Mouse (Mus musculus): ENCODE data around the gene Zmat5. TPM values are rescaled to one million over a fixed set of nuclear protein-coding genes. Genes with fewer than 3 reads are reported as not detected.
"Not testable (repeated sequence)": the region's sequence is repeated elsewhere in the genome, so short reads cannot be mapped to it uniquely, and the experiment has no call there.

Zmat5 gene
- total RNA-seq, 2 experiments from 2014 or later, result 2.7 to 15.0 TPM

DNA sequence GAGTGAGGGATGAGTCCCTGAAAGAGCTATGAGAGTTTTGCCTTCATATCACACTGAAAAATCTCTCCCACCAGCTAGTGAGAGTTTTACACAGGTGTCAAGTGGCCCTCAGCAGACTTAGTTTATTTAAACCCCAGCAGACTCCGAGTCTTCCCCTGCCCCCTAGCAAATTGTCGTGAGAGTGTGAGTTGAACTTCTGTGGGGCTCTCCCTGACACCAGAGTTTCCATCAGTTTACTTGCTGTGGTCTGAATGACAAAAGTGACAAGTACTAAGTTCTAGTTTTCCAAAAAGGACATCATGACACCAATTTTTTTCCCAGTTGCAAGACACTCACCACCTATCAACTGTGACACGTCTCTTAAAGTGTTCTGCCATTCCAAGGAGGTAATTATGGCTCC lies 16.6 kb upstream of the Zmat5 start:
- no peak for ATAC-seq (replicated peaks; ENCODE audit: low FRiP score, poor library complexity, severe bottlenecking)

DNA sequence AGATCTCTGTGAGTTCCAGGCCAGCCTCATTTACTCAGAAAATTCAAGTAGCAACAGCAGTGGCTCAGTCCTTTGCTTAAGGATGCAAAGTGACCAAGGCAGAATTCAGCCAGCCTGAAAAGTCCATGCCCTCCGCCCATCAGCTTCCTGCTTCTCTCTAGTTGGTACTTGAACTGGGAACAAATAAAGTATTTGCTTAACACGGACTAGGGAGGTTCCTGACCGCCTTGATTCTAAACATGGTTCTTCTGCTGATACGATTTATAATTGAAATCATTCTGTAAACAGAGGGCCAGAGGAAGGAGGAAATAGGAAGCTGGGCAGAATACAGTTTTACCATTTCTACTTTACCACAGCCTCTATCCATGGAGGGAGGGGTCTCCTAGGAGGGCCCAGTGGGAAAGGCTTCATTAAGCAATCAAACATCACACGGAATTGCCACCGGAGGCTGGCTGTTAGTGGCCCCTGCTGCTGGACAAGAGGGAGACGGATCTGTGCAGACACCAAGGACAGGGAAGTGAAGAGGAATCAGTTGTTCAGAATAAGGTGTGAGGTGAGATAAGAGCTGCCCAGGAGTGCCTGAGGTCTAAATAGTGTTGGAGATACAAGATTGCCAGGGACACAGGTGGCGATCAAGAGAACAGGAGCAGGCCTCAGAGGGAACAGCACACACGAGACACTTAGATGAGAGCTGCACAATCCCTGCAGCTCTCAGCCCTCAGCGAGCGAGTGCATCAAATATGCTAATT lies 15.7 kb upstream of the Zmat5 start:
- no peak for ATAC-seq (replicated peaks; ENCODE audit: low FRiP score, poor library complexity, severe bottlenecking)

DNA sequence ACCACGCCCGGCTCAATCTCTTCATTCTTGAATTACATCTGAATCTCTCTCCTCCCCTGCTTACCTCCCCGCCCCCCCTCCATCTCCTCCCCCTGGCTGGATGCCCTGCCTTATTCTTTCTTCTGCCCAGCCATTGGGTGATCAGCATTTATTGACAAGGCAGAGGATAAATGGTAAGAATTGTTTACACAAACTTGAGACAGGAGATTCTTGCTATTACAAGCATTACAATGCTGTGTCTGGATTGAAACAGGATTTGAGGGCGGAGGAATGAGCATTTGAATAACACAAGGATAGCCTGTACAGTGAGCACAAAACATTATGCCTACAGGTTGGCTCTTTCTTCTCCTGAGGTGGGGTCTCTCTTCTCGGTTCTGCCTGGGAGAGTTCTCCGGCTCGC lies 14.1 kb upstream of the Zmat5 start:
- ATAC-seq (replicated peaks; ENCODE audit: low FRiP score, poor library complexity, severe bottlenecking), result no peak

DNA sequence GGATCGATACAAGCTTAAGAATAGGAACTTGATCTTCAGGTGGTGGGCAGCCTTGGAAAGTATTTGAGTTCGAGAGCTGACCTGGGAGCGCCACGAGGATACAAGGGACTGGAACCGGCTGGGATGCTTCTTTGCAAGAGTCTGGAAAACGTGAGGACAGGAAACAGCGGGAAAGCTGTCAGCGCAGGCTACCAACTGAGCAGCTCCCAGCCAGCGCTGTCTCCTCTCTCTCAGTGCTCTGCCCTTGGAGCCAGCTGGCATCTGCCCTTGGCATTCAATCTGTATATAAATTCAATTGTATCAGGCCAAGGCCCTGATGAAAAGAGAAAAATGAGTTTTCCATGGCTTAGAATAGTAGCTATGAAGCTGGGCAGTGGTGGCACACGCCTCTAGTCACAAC lies 13.3 kb upstream of the Zmat5 start:
- ATAC-seq (replicated peaks; ENCODE audit: low FRiP score, poor library complexity, severe bottlenecking), result no peak

DNA sequence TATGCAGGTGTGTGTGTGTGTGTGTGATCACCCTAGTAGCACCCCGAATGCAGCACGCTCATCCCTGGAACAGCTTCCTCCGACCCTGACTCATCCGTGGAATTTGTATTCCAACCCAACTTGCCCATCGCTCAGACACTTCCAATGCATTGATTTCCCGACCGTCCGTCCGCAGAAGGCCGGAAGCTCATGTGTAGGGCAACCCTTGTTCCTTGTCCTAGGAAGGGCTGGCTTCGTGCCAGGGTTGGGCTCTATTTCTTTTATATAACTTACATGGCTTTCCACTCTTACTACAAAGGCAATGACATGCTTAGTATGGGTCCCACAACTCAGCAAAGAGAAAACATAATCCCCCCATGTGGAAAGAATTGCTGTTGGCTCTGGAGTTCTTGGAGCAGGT lies 12.3 kb upstream of the Zmat5 start:
- no peak for ATAC-seq (replicated peaks; ENCODE audit: low FRiP score, poor library complexity, severe bottlenecking)

DNA sequence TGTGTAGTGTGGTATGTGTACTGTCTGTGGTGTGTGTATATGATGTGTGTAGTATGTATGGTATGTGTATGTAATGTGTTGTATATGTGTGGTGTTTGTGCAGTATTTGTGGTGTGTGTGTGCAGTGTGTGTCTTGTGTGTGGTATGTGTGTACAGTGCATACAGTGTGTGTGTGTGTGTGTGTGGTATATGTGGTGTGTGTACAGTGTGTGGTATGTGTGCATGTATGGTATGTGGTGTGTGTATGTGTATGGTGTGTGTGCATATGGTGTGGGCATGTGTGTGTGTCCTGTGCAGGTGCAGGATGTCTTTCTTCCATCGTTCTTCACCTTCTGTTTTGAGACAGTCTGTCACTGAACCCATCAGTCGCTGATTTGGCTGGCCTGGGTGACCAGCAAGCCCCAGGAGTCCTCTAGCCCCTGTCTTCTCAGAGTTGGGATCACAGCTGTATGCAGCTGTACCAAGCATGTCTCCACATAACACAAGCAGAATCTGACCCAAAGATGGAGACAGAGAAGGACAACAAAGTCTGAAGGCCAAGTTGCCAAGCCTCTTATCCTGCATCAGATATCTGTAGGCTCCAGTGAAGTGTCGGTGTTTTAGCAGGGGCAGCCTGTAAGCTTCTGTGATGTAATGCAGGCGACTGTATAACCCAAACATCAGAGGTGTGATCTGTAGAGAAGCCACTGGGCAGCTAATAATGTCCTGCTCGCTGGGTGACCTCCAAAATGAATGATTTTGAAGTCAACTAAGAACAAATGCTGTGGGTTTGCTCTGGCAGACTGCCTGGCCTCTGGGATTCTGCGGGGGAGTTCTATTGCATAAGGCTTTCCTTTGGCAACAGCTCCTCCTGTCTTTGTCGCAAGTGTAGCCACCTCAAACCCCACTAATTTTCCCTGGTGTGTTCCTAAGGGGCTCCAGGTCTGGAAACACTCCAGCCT lies 7.2 kb upstream of the Zmat5 start:
- no peak for ATAC-seq (replicated peaks; ENCODE audit: low FRiP score, poor library complexity, severe bottlenecking)

DNA sequence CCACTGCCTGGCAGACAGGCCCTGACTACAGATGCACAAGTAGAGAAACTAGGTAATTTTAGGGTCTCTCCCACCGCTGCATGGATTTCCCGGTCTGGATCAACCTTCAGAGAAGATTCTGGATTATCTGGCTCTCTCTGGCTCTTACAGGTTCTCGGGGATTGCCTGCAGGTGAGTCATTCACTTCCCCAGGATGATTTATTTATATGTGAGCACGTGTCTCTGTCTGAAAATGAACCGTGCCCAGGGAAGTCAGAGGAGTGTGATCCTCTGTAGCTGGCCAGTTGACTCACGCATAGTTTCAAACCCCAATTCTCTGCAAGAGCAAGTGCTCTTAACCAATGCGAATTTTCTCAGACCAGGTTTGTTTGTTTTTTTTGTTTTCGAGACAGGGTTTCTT lies 3.8 kb upstream of the Zmat5 start:
- ATAC-seq (replicated peaks; ENCODE audit: low FRiP score, poor library complexity, severe bottlenecking), result no peak

DNA sequence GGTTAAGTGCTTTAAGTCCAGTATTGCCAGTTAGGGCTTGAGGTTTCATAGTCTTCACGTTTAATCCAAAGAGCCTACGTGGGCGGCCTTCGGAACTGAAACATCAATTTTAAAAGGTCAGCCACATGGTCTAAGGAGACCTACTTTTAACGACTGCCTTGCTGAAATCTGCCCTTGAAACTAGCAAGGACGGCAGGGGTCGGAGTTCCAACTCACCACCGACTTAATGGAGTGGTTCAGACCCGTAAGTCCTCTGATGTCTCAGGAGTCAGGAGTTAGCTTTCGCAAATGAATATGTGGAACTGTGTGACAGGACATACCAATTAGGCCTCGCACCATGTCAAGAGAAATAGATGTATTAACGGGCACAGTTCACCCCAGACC lies 798 bp upstream of the Zmat5 start:
- ATAC-seq (replicated peaks; ENCODE audit: low FRiP score, poor library complexity, severe bottlenecking), result peak; percentile 28

DNA sequence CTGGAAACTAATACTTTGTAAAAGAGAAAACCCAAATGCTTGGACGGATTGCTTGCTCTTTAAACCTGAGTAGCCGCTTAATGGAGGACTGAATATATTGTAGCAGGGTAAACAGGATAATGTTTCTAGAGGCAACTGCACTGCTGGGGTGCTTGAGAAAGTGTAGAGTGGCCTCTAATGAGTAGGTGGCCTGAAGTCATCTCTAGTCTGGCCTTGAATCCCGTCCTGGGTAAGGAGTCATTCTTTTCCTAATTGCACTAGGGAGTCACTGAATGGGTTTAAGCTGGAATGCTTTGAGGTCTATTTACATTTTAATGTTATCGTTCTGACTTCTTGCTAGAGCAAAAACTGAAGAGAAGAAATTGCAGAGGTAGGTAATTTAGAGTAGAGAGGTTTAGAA lies 700 bp downstream of the Zmat5 start:
- ATAC-seq (replicated peaks; ENCODE audit: low FRiP score, poor library complexity, severe bottlenecking), result no peak

DNA sequence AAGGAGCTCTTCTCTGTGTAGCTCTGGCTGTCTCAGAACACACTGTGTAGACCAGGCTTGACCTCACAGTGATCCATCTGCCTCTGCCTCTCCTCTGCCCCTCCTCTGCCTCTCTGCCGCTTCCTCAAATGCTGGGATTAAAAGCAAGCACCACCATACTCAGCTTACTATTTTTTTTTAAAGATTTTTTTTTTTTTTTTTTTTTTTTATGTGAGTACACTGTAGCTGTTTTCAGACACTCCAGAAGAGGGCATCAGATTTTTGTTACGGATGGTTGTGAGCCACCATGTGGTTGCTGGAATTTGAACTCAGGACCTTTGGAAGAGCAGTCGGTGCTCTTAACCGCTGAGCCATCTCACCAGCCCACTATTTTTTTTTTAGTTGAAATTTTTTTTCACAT lies 5.7 kb downstream of the Zmat5 start:
- ATAC-seq (replicated peaks; ENCODE audit: low FRiP score, poor library complexity, severe bottlenecking), result not testable (repeated sequence)

DNA sequence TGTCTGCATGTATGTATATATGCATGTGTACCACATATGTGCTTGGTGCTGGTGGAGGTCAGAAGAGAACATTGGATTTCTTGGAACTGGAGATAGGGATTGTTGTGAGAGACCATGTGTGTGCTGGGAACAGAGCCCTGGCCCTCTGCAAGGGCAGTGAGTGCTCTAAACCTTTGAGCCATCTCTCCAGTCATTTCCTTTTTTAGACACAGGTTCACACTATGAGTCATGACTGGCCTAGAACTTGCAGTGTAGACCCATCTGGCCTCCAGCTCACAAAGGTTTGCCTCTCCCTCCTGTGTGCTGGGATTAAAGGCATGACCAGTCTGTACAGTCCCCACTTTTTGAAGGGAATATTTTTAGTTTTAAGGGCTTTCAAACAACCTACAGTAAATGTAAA lies 8.3 kb downstream of the Zmat5 start:
- ATAC-seq (replicated peaks; ENCODE audit: low FRiP score, poor library complexity, severe bottlenecking), result no peak

DNA sequence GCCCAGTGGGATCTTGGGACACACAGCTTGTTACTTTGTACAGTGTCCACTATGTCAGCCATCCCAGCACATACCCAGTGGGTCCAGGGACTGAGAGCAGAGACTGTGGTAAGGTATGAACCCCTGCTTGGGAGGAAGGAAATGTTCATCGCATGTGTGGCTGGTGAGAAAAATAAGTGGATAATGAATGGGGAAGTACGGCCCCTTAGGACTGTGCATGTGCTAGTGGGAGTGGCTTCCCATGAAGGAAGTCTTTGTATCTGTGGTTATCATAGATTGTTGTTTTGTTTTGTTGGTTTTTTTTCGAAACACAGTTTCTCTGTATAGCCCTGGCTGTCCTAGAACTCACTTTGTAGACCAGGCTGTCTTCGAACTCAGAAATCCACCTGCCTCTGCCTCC lies 10.2 kb downstream of the Zmat5 start:
- ATAC-seq (replicated peaks; ENCODE audit: low FRiP score, poor library complexity, severe bottlenecking), result no peak

DNA sequence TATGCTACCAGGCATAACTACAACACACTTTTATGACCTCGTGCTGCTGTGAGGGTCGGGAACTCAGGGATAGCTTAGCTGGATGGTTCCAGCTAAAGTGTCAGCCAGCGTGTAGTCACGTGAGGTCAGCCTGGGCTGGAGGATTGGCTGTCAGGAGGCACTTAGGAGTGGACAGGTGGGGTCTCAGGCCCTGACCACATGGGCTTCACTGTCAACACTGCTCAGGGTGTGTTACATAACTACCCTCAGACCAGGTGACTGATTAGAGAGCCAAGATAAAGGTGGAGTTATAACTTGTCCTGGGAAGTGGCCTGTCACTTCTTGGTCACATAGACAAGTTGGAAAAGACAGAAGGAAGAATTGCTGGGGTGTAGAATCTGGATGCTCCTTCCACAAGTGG lies 11.1 kb downstream of the Zmat5 start:
- no peak for ATAC-seq (replicated peaks; ENCODE audit: low FRiP score, poor library complexity, severe bottlenecking)

DNA sequence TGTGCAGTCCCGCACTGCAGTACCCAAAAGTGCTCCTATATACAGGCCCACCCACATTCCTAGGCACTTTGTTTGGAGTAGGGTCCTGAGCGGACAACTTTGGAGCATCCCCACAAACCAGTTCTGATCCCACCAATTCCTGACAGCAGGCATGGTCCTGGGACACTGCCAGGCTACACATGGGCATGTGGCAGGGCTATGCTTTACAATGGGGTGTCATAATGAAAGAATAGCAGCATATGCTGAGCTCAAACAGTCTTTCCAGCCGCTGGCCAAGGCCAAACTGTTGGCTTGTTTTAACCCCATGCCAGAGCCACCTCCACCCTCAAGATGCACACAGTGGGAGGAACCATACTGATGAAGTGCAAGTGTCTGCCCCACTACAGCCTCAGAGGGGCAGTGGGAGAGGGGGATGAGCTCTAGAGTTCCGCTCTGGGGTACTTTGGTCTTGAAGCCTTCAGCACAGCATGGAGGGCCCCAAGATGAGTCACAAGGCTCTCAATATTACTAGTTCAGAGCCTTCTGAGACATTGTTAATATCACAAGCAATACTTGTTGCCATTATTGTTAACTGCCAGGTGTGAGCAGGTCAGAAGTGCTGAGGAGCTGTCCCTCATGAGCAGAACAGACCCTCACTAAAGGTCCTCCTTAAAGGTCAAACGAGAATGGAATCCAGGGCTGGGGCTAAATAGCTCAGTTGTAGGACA lies 12.2 kb downstream of the Zmat5 start:
- no peak for ATAC-seq (replicated peaks; ENCODE audit: low FRiP score, poor library complexity, severe bottlenecking)

DNA sequence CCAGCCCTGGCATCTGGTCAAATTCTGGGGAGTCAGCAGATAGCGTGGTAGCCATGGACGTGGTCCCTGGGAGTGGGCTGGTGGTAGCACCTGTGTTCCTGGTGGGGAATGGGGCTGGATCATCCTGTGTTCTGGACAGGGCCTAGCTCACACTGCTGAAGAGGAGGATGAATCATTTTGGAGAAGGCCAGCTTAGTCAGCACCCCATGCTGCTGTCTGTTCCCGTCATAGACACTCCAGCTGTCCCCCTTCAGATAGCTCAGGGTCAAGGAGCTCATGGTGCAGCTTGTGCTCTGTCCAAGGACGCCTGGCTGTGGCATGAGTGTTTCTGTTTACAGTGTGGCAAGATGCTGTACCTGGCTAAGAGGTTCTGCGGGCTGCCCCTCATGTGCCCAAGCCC lies 14.1 kb downstream of the Zmat5 start:
- no peak for ATAC-seq (replicated peaks; ENCODE audit: low FRiP score, poor library complexity, severe bottlenecking)

DNA sequence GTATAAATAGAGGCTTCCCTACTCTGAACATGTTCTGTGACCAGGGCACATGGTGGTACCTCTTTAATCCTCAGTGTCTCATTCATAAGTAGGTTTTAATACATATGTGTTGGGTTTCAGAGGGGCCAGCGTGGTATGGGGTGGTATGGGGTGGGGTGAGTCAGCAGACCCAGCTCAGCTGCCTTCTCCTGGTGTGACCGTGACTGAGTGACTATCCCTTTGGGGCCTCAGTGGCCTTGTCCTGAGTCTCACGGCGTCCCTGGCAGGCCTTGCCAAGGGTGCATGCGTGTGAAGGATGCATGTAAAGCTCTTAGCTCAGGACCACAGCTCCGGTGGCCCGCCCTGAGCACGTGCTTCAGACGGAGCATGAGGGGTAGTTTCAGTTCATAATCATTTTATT lies 15.5 kb downstream of the Zmat5 start:
- ATAC-seq (replicated peaks; ENCODE audit: low FRiP score, poor library complexity, severe bottlenecking), result no peak

DNA sequence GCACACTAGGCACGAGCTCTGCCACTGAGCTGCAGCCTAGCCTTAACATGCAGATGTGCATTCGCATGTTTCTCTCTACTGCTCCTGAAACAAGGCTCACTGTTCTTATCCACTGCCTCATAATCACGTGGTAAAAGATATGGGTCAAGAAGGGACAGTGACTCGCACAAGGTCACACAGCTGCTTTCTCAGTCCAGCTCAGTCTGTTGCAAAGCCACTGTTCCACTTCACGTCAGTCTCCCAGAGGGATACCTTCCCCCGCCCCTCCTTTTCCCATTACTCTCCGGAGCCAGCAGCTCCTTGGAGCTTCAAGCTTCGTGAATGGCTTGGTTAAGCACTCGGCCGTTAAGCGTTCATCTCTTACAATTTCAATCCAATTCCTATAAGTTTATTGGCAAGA lies 15.9 kb downstream of the Zmat5 start:
- ATAC-seq (replicated peaks; ENCODE audit: low FRiP score, poor library complexity, severe bottlenecking), result no peak

DNA sequence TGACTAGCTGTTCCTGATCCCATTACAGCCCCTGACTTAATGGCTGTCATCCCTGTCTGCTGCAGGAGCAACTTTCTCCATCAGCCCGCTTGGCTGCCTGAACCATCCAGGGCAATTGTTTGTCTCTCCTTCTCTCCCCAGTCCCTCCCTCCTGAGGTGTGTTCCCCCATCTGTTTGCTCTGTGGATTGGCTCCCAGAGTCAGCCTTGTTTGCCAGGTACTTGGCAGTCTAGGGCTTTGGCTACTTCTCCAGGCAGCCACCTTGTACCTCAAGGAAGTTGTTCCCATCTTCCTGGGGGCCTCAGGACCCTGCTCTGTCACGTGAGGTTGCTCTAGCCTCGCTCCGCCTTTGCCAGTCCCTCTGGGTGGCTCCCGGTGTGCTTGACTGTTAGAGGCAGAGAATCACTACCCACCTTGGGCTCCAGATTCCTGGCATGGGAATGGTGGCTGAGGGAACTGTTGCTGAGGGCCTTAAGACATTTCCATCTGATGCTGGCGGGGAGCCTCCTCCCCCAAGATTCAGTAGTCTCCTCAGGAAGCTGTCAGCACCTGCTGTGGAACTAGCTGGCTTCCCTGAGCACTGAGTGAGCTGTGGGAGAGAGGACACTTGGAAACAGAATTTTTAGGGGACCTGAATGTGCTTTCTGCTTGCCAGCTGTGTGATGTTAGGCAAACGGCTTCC lies 16.6 kb downstream of the Zmat5 start:
- no peak for ATAC-seq (replicated peaks; ENCODE audit: low FRiP score, poor library complexity, severe bottlenecking)

DNA sequence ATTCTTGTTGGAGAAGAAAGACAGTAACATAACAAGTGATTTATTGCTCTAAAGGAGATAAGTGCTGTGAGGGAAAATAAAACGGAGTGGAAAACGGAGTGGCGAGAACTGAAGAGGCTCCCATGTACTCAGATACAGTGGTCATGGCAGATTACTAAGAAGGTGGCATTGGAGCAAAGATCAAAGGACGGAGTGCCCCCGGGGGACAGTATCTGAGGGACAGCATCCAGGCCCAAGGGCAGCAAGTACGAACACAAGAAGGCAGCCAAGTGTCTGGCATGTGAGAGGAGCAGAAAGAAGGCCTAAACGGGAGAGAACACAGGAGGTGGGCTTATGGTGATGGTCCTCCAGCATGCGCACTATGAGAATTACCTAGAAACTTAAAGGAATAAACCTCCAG lies 17.2 kb downstream of the Zmat5 start:
- no peak for ATAC-seq (replicated peaks; ENCODE audit: low FRiP score, poor library complexity, severe bottlenecking)

DNA sequence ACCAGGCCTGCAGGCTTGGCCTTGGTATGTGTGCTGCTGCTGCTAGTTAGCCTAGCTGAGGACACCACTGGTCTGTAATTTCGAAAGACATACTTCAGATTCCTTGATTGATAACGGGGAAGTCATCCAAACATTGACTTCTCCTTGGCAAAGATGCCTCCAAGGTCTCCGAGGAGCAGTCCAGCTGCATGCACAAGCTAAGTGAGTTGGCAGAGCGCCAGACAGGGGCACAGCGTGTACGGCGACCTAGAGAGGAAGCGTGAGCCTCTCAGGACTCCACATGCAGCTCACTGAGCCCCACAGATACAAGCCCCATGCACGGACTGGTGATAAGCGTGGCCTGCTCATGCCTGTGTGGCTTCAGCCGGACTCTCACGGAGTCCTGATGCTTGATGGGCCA lies 25.1 kb downstream of the Zmat5 start:
- no peak for ATAC-seq (replicated peaks; ENCODE audit: low FRiP score, poor library complexity, severe bottlenecking)

All from erythroblast, adult 5-6 weeks (primary cell).